Mouse (Mus musculus): ENCODE data around the gene Krtap4-13. TPM values are rescaled to one million over a fixed set of nuclear protein-coding genes. Genes with fewer than 3 reads are reported as not detected.

The Krtap4-13 gene
- polyA plus RNA-seq, 1 experiment from 2014 or later: not detected

- Histone ChIP-seq H3K9me3 (replicated peaks; ENCODE audit: control insufficient read depth, low read length) (no peaks in the 10 kb centered on the region), H3K4me2 (ENCODE audit: low read depth, low read length) (no peak overlapping the region), H3K9ac (replicated peaks; ENCODE audit: low read length) (no peak overlapping the region), H3K27ac (replicated peaks; ENCODE audit: low read depth, low read length) (no peak overlapping the region), H3K36me3 (replicated peaks; ENCODE audit: control insufficient read depth, insufficient read depth, low read depth, low read length) (no peaks in the 10 kb centered on the region), H3K4me3 (ENCODE audit: low read depth, low read length) (no peak overlapping the region), H3K4me1 (ENCODE audit: control insufficient read depth, insufficient read depth, low read length) (no peaks in the 10 kb centered on the region), H3K27me3 (ENCODE audit: control insufficient read depth, insufficient read depth, low read length) (no peaks in the 10 kb centered on the region)
- ATAC-seq (replicated peaks; ENCODE audit: insufficient number of reproducible peaks, low FRiP score, low TSS enrichment, low read depth) (no peak), DNase-seq (ENCODE audit: low spot score) (no peak)
- WGBS: 59% methylated on average over 2 of the region's 2 CpGs
Observed at GRCm38 (mm10) chr11:99768410-99768809, 41.3 kb downstream of the Krtap4-13 start.

Other genes with a start within 250 kb of the Krtap4-13 start
- gene Krtap3-1, start 243.3 kb downstream of the Krtap4-13 start, polyA plus RNA-seq (2014; fragmentation: Nextera tagmentation; extraction: Ambion mirVana): not detected in 2 replicates
- not detected in 2 replicates for gene Krtap1-5, start 228.9 kb downstream of the Krtap4-13 start, polyA plus RNA-seq (2014; fragmentation: Nextera tagmentation; extraction: Ambion mirVana)
- gene Krtap1-4, start 226.2 kb downstream of the Krtap4-13 start, polyA plus RNA-seq (2014; fragmentation: Nextera tagmentation; extraction: Ambion mirVana): not detected in 2 replicates
- gene Krtap1-3, start 218.6 kb downstream of the Krtap4-13 start, polyA plus RNA-seq (2014; fragmentation: Nextera tagmentation; extraction: Ambion mirVana): not detected in 2 replicates
- not detected in 2 replicates for gene Krtap9-3, start 211.8 kb downstream of the Krtap4-13 start, polyA plus RNA-seq (2014; fragmentation: Nextera tagmentation; extraction: Ambion mirVana)
- not detected in 2 replicates for gene Gm11938, start 206.6 kb downstream of the Krtap4-13 start, polyA plus RNA-seq (2014; fragmentation: Nextera tagmentation; extraction: Ambion mirVana)
- not detected in 2 replicates for gene Gm11937, start 199.7 kb downstream of the Krtap4-13 start, polyA plus RNA-seq (2014; fragmentation: Nextera tagmentation; extraction: Ambion mirVana)
- not detected in 2 replicates for gene Krtap2-4, start 195.0 kb downstream of the Krtap4-13 start, polyA plus RNA-seq (2014; fragmentation: Nextera tagmentation; extraction: Ambion mirVana)
- gene Gm11562, start 189.5 kb downstream of the Krtap4-13 start, polyA plus RNA-seq (2014; fragmentation: Nextera tagmentation; extraction: Ambion mirVana): not detected in 2 replicates
- gene Krtap4-1, start 181.7 kb downstream of the Krtap4-13 start, polyA plus RNA-seq (2014; fragmentation: Nextera tagmentation; extraction: Ambion mirVana): not detected in 2 replicates
- gene Krtap4-2, start 174.8 kb downstream of the Krtap4-13 start, polyA plus RNA-seq (2014; fragmentation: Nextera tagmentation; extraction: Ambion mirVana): not detected in 2 replicates
- not detected in 2 replicates for gene Krtap4-7, start 165.8 kb downstream of the Krtap4-13 start, polyA plus RNA-seq (2014; fragmentation: Nextera tagmentation; extraction: Ambion mirVana)
- not detected in 2 replicates for gene Gm11555, start 159.7 kb downstream of the Krtap4-13 start, polyA plus RNA-seq (2014; fragmentation: Nextera tagmentation; extraction: Ambion mirVana)
- gene Gm11563, start 150.9 kb downstream of the Krtap4-13 start, polyA plus RNA-seq (2014; fragmentation: Nextera tagmentation; extraction: Ambion mirVana): not detected in 2 replicates
- not detected in 2 replicates for gene Krtap4-6, start 143.9 kb downstream of the Krtap4-13 start, polyA plus RNA-seq (2014; fragmentation: Nextera tagmentation; extraction: Ambion mirVana)
- gene Gm14190, start 119.2 kb downstream of the Krtap4-13 start, polyA plus RNA-seq (2014; fragmentation: Nextera tagmentation; extraction: Ambion mirVana): not detected in 2 replicates
- gene Gm14180, start 75.6 kb downstream of the Krtap4-13 start, polyA plus RNA-seq (2014; fragmentation: Nextera tagmentation; extraction: Ambion mirVana): not detected in 2 replicates
- gene Gm11595, start 37.0 kb downstream of the Krtap4-13 start, polyA plus RNA-seq (2014; fragmentation: Nextera tagmentation; extraction: Ambion mirVana): not detected in 2 replicates
- gene Krtap4-8, start 29.2 kb downstream of the Krtap4-13 start, polyA plus RNA-seq (2014; fragmentation: Nextera tagmentation; extraction: Ambion mirVana): not detected in 2 replicates
- gene Krtap4-9, start 24.7 kb downstream of the Krtap4-13 start, polyA plus RNA-seq (2014; fragmentation: Nextera tagmentation; extraction: Ambion mirVana): not detected in 2 replicates
- not detected in 2 replicates for gene Gm11596, start 16.4 kb downstream of the Krtap4-13 start, polyA plus RNA-seq (2014; fragmentation: Nextera tagmentation; extraction: Ambion mirVana)
- gene Gm11569, start 11.0 kb downstream of the Krtap4-13 start, polyA plus RNA-seq (2014; fragmentation: Nextera tagmentation; extraction: Ambion mirVana): not detected in 2 replicates
- not detected in 2 replicates for gene Gm11554, start 5.4 kb downstream of the Krtap4-13 start, polyA plus RNA-seq (2014; fragmentation: Nextera tagmentation; extraction: Ambion mirVana)
- gene Gm11564, start 5.8 kb upstream of the Krtap4-13 start, polyA plus RNA-seq (2014; fragmentation: Nextera tagmentation; extraction: Ambion mirVana): not detected in 2 replicates
- gene 2300003K06Rik, start 28.2 kb upstream of the Krtap4-13 start, polyA plus RNA-seq (2014; fragmentation: Nextera tagmentation; extraction: Ambion mirVana): not detected in 2 replicates
- gene Krtap4-16, start 41.7 kb upstream of the Krtap4-13 start, polyA plus RNA-seq (2014; fragmentation: Nextera tagmentation; extraction: Ambion mirVana): not detected in 2 replicates
- not detected in 2 replicates for gene Gm11568, start 48.0 kb upstream of the Krtap4-13 start, polyA plus RNA-seq (2014; fragmentation: Nextera tagmentation; extraction: Ambion mirVana)
- gene Gm11559, start 54.6 kb upstream of the Krtap4-13 start, polyA plus RNA-seq (2014; fragmentation: Nextera tagmentation; extraction: Ambion mirVana): not detected in 2 replicates
- not detected in 2 replicates for gene Krtap9-1, start 63.5 kb upstream of the Krtap4-13 start, polyA plus RNA-seq (2014; fragmentation: Nextera tagmentation; extraction: Ambion mirVana)
- not detected in 2 replicates for gene Gm11567, start 69.3 kb upstream of the Krtap4-13 start, polyA plus RNA-seq (2014; fragmentation: Nextera tagmentation; extraction: Ambion mirVana)
- gene Krtap31-1, start 98.0 kb upstream of the Krtap4-13 start, polyA plus RNA-seq (2014; fragmentation: Nextera tagmentation; extraction: Ambion mirVana): not detected in 2 replicates
- gene Gm11565, start 104.9 kb upstream of the Krtap4-13 start, polyA plus RNA-seq (2014; fragmentation: Nextera tagmentation; extraction: Ambion mirVana): not detected in 2 replicates
- gene Krtap31-2, start 126.4 kb upstream of the Krtap4-13 start, polyA plus RNA-seq (2014; fragmentation: Nextera tagmentation; extraction: Ambion mirVana): not detected in 2 replicates
- gene Krtap9-5, start 138.6 kb upstream of the Krtap4-13 start, polyA plus RNA-seq (2014; fragmentation: Nextera tagmentation; extraction: Ambion mirVana): not detected in 2 replicates
- not detected in 2 replicates for gene Krtap29-1, start 169.2 kb upstream of the Krtap4-13 start, polyA plus RNA-seq (2014; fragmentation: Nextera tagmentation; extraction: Ambion mirVana)
- not detected in 2 replicates for gene Krtap16-1, start 176.7 kb upstream of the Krtap4-13 start, polyA plus RNA-seq (2014; fragmentation: Nextera tagmentation; extraction: Ambion mirVana)
- gene Krtap17-1, start 184.1 kb upstream of the Krtap4-13 start, polyA plus RNA-seq (2014; fragmentation: Nextera tagmentation; extraction: Ambion mirVana): not detected in 2 replicates
- not detected in 2 replicates for gene Krt33a, start 206.3 kb upstream of the Krtap4-13 start, polyA plus RNA-seq (2014; fragmentation: Nextera tagmentation; extraction: Ambion mirVana)
- not detected in 2 replicates for gene Krt33b, start 220.0 kb upstream of the Krtap4-13 start, polyA plus RNA-seq (2014; fragmentation: Nextera tagmentation; extraction: Ambion mirVana)
- gene Krt34, start 231.7 kb upstream of the Krtap4-13 start, polyA plus RNA-seq (2014; fragmentation: Nextera tagmentation; extraction: Ambion mirVana): not detected in 2 replicates
- gene Krt31, start 240.7 kb upstream of the Krtap4-13 start, polyA plus RNA-seq (2014; fragmentation: Nextera tagmentation; extraction: Ambion mirVana): not detected in 2 replicates

All from embryonic facial prominence, embryonic 11.5 days (tissue).